Mouse (Mus musculus): ENCODE results near the gene Fgf15.

Fgf15 gene

GRCm38 (mm10) chr7:144896294-144897218 lies at the start of gene Fgf15:
TSS of gene Fgf15 (plus strand) at chr7:144896531.
- no peak for DNase-seq (ENCODE audit: low spot score in 2 of 2)

- DNase-seq (ENCODE audit: low spot score in 2 of 2), result no peak
Measured at GRCm38 (mm10) chr7:144847067-144847466, 49.3 kb upstream of the Fgf15 start, which contains the start of gene Fgf4. TSS of gene Fgf4 (plus strand) at chr7:144847367.

- no peak for DNase-seq (ENCODE audit: low spot score in 2 of 2)
Measured at GRCm38 (mm10) chr7:144851321-144851720, 45.0 kb upstream of the Fgf15 start.

GRCm38 (mm10) chr7:144854966-144855365 lies 41.4 kb upstream of the Fgf15 start:
- DNase-seq (ENCODE audit: low spot score in 2 of 2), result no peak

- no peak for DNase-seq (ENCODE audit: low spot score in 2 of 2)
Measured at GRCm38 (mm10) chr7:144857158-144857557, 39.2 kb upstream of the Fgf15 start.

GRCm38 (mm10) chr7:144857826-144858342 lies 38.4 kb upstream of the Fgf15 start:
- no peak for DNase-seq (ENCODE audit: low spot score in 2 of 2)

- no peak for DNase-seq (ENCODE audit: low spot score in 2 of 2)
Measured at GRCm38 (mm10) chr7:144858702-144859101, 37.6 kb upstream of the Fgf15 start.

- DNase-seq (ENCODE audit: low spot score in 2 of 2), result no peak
Measured at GRCm38 (mm10) chr7:144861056-144861768, 35.1 kb upstream of the Fgf15 start.

- no peak for DNase-seq (ENCODE audit: low spot score in 2 of 2)
Measured at GRCm38 (mm10) chr7:144861769-144862070, 34.6 kb upstream of the Fgf15 start.

- no peak for DNase-seq (ENCODE audit: low spot score in 2 of 2)
Measured at GRCm38 (mm10) chr7:144862126-144862525, 34.2 kb upstream of the Fgf15 start.

- DNase-seq (ENCODE audit: low spot score in 2 of 2), result no peak
Measured at GRCm38 (mm10) chr7:144862712-144863111, 33.6 kb upstream of the Fgf15 start.

- no peak for DNase-seq (ENCODE audit: low spot score in 2 of 2)
Measured at GRCm38 (mm10) chr7:144863196-144863595, 33.1 kb upstream of the Fgf15 start.

- no peak for DNase-seq (ENCODE audit: low spot score in 2 of 2)
Measured at GRCm38 (mm10) chr7:144864160-144864670, 32.1 kb upstream of the Fgf15 start.

- no peak for DNase-seq (ENCODE audit: low spot score in 2 of 2)
Measured at GRCm38 (mm10) chr7:144867161-144867560, 29.2 kb upstream of the Fgf15 start.

GRCm38 (mm10) chr7:144867602-144868001 lies 28.7 kb upstream of the Fgf15 start:
- DNase-seq (ENCODE audit: low spot score in 2 of 2), result no peak

- no peak for DNase-seq (ENCODE audit: low spot score in 2 of 2)
Measured at GRCm38 (mm10) chr7:144872420-144872819, 23.9 kb upstream of the Fgf15 start.

- DNase-seq (ENCODE audit: low spot score in 2 of 2), result no peak
Measured at GRCm38 (mm10) chr7:144873160-144873559, 23.2 kb upstream of the Fgf15 start.

- DNase-seq (ENCODE audit: low spot score in 2 of 2), result no peak
Measured at GRCm38 (mm10) chr7:144874226-144874625, 22.1 kb upstream of the Fgf15 start.

- DNase-seq (ENCODE audit: low spot score in 2 of 2), result no peak
Measured at GRCm38 (mm10) chr7:144878401-144878800, 17.9 kb upstream of the Fgf15 start.

GRCm38 (mm10) chr7:144883106-144883505 lies 13.2 kb upstream of the Fgf15 start:
- no peak for DNase-seq (ENCODE audit: low spot score in 2 of 2)

GRCm38 (mm10) chr7:144887672-144888071 lies 8.7 kb upstream of the Fgf15 start:
- no peak for DNase-seq (ENCODE audit: low spot score in 2 of 2)

GRCm38 (mm10) chr7:144888564-144889299 lies 7.6 kb upstream of the Fgf15 start:
- DNase-seq (ENCODE audit: low spot score in 2 of 2), result no peak

All from frontal cortex, postnatal 10 days (tissue).